Mouse (Mus musculus): ENCODE results near the gene Abt1. TPM values are rescaled to one million over a fixed set of nuclear protein-coding genes. Genes with fewer than 3 reads are reported as not detected.
A peak's percentile ranks its signal among the peaks of the same experiment; 100 is the strongest.

Abt1 gene
- 10 to 100 TPM; 11.3 to 13.4 (median 12.2) TPM for polyA plus RNA-seq (2017; shearing (Covaris generic))

GRCm38 (mm10) chr13:23423286-23424051, at the start of gene Abt1:
TSS of gene Abt1 (minus strand) at chr13:23423866.
- ATAC-seq: peak; percentile 67

DNA sequence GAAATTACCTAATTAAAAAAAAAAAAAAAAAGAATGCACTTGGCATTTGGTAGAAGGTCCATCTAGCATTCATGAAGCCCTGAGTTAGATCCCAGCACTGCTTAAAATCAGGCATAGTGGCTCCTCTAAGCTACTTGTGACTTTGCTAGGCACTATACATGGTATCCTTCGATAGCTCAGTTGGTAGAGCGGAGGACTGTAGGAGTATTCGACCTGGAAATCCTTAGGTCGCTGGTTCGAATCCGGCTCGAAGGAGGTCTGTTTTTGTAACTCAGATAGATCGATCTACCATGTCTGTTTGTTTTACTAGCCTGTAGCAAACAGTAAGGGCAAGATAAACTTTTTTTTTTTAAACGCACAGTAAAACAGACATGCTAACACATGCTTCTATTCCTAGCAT, 43.2 kb upstream of the Abt1 start:
- peak; percentile 27 for ATAC-seq

DNA sequence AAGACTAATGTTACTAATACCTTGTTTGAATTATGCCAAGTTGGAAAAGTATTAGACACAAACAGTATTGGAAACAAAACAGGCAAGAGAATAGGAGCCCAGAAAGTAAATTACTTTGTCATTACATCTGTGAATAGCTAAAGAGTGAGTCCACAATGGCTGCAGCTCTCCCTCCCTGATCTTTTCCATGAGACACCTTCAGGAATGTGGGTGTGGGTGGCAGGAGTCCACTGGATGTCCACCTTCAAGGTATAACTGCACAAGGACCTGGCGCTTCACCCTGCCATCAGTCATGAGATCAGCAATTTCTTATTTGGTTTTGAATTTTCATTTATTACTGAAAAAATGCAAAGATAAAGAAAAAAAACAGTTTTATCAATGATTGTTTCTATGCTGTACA, 42.6 kb upstream of the Abt1 start:
- no peak for ATAC-seq

- peak; percentile 38 for ATAC-seq
Measured at GRCm38 (mm10) chr13:23465600-23466109, 42.0 kb upstream of the Abt1 start, which contains the start of gene Btn1a1. TSS of gene Btn1a1 (minus strand) at chr13:23465901.

DNA sequence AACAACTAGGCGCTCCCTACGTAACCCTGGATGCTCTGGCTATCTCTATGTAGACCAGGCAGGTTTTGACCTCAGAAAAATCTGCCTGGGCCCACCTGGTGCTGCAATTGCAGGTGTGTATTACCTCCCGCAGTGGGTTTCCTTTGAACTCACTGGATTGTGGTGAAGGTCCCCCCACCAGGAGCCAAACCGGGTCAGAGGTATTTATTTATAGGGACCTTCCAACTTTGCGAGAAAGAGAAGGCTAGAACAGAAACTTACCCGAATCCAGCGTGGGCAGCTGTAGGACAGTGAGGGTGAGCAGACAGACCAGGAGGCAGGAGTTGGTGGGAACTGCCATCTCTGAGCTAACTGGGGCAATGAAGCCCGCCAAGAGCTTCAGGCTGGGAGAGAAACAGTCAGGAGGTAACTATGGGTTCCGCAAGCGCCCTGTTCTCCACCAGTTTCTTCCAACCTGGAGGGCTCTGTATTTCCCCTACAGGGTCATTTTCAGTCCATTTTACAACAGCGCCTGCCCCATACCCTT, 41.2 kb upstream of the Abt1 start:
- ATAC-seq: no peak

- ATAC-seq: peak; percentile 42
Measured at GRCm38 (mm10) chr13:23464224-23464637, 40.6 kb upstream of the Abt1 start.

GRCm38 (mm10) chr13:23463381-23464223, 39.9 kb upstream of the Abt1 start:
- peak; percentile 18 for ATAC-seq

DNA sequence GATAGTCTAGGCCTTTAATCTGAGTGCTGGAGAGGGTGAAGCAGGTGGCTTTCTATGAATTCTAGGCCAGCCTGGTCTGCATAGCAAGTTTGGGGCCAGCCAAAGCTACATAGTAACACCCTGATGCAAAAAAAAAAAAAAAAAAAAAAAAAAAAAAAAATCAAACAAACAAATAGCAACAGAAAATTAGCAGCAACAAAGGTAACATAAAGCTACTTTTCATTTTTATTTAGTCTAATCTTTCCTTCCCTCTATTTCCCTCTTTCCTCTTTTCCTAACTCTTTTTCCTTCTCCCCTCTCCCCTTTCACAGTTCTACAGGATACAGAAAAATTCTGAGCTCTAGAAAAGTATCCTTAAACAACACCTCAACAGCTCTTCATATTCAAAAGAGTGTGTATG, 39.0 kb upstream of the Abt1 start:
- no peak for ATAC-seq

- ATAC-seq: no peak
Measured at GRCm38 (mm10) chr13:23462063-23462462, 38.4 kb upstream of the Abt1 start.

- no peak for ATAC-seq
Measured at GRCm38 (mm10) chr13:23459264-23459846, 35.7 kb upstream of the Abt1 start.

GRCm38 (mm10) chr13:23453926-23454325, 30.3 kb upstream of the Abt1 start:
- peak; percentile 45 for ATAC-seq

DNA sequence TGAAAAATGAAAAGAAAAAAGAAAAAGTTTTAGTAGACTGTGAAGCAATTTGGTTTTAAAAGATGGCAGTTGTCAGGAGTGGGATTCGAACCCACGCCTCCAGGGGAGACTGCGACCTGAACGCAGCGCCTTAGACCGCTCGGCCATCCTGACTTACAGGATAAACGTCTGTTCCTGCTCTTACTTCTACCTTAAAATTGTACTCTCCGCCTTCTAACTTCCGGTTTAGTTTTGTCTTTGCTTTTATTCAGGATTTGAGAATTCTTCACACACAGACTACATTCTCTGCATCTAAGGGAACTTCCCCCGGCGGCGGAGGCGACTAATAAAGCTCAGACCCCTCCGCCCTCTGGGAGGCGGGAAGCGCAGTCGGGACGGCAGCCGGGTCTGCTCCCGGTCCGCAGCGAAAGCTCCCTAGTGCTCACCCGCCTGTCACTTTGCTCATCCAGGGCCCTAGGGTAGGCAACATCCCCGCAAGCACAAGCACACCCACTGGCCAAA, 29.7 kb upstream of the Abt1 start:
- peak; percentile 49 for ATAC-seq

- ATAC-seq: no peak
Measured at GRCm38 (mm10) chr13:23450398-23450797, 26.7 kb upstream of the Abt1 start.

DNA sequence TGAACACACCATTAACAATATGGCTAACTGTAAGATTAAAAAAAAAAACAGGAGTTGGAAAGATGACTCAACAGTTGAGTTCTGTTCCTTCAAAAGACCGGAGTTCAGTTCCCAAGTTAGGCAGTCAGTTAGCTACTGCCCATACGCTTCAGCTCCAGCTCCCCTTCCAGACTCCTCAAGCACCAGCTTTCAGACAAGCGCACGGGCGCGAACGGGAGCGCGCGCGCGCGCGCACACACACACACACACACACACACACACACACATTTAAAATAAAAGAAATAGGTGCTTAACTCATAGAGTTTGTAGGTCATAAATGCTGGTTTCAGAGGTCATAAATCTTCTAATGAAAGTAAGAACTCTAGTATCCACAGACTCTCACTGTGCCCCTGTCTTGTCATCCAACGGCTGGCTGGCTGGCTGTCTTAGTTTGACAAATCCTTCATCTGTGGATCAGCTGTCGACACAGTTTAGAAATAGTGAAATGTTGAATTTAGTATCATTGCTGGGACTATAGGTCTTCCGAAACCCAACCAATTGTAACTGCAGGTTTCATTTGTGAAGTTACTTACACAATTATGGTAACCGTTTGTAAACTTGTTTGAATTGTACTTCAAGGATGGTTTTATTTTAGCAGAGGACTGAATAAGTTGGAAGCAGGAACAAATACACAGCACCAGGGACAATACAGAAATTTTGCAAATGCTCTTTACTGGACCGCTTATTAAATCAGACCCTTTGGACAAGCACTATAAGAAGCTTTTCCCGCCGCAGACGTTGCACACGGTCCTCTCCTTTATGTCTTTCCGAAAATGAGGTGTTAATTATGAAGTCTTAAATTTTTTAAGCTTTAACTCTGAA, 25.8 kb upstream of the Abt1 start:
- no peak for ATAC-seq

- ATAC-seq: no peak
Measured at GRCm38 (mm10) chr13:23448758-23449157, 25.1 kb upstream of the Abt1 start.

DNA sequence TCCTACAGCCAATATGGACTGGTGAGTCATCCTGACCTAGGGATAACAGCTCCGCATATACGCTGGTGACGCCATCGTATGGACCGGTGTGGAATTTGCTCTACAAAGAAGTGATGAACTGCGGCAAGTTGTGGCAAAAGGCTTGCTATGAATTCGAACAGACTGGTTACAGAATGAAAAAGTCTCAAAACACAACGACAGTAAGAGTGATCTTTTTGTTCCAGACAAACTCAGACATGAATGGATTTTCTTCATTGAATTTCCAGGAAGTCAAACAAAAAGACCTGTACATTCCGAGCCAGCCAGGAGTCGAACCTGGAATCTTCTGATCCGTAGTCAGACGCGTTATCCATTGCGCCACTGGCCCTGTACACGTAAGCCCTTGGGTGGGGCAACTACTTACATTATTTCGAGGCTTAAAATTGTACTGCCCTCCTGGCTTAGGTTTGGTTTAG, 22.9 kb upstream of the Abt1 start:
- ATAC-seq: peak; percentile 55

DNA sequence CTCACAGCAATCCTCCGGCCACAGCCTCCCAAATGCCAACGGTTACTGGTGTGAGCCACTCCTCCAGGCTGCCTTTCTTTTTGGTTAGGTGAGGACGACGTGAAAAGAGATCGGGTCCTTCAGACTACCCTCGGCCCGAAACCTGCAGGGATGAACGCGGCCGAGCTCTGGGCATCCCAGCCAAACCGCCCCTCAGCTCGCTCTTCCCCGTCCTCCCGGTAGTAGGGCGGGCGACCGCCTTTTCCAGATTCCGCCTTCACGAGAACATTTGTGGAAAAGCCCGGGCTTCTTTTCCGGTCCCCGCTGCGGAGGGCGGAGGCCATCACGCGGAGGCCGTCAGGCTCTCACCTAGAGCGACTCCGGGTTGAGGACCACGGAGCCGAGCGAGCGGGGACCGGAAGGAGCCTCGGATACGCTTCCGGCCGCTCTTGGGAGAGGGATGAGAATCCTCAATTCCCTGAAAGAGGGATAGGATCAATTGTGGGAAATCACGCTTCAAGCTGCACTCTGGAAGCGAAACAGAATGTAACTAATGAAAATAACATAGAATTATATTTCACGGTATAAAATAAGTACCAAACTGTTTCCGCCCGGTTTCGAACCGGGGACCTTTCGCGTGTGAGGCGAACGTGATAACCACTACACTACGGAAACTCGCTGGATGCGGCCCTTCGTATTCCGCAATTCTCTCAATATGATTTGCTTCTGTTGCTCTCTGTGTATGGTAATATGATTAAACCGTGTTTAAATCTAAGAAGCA, 22.1 kb upstream of the Abt1 start:
- peak; percentile 82 for ATAC-seq

DNA sequence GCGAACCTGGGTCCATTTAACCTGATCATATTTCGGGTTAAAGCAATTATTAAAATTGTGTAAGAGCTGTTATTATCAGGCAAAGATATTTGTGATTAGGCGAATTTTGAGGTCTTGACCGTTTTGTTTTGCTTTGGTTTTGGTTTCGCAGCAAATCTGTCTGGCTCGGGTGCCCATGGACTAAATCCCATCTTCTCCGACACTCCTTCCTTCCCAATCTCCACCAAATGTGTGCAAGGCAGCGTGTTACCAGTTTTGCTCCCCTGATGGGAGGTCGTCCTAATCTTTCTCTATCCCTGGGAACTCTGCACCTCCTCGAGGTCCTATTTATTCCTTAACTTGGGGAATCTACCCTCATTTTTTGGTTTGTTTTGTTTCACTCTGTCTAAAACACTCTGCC, 21.5 kb upstream of the Abt1 start:
- no peak for ATAC-seq

GRCm38 (mm10) chr13:23444451-23444850, 20.8 kb upstream of the Abt1 start:
- ATAC-seq: no peak

- ATAC-seq: no peak
Measured at GRCm38 (mm10) chr13:23439901-23440300, 16.2 kb upstream of the Abt1 start.

- ATAC-seq: no peak
Measured at GRCm38 (mm10) chr13:23438521-23438920, 14.9 kb upstream of the Abt1 start.

Data from inflammation-experienced regulatory T-cells, adult 6 months (primary cell).